Mouse (Mus musculus): ENCODE measurements at regions not wholly inside any gene's neighbourhood (a gene's known extent, or its start where the extent isn't known, plus 50 kb on each side); places are given as distances from the start of the nearest gene placed in this dataset.

GRCm38 (mm10) chr5:64566451-64567390, 236.5 kb upstream of the Klf3 start:
- peaks cover 0 to 12% of the 10 kb centered on the region in 2 experiments; a peak in 2 of 4 replicates for H3K4me1 ChIP-seq (ENCODE audit: control insufficient read depth in 1 of 2, insufficient read depth in 2 of 2)
- no peaks in the 10 kb centered on the region for H3K79me2 ChIP-seq (replicated peaks; ENCODE audit: control insufficient read depth, extremely low read depth, insufficient read depth, poor library complexity, severe bottlenecking)
- no peak overlapping the region for H3K4me2 ChIP-seq (ENCODE audit: insufficient read depth, low read depth, poor library complexity, severe bottlenecking)
- in situ Hi-C loops (cut with MboI; ENCODE audit: low pct_ligation_motif_present, low pct_unique_long_range_greater_than_20kb, low sequenced_read_pairs) (no loop called here), dilution Hi-C loops (cut with MboI; ENCODE audit: extremely low pct_ligation_motif_present, extremely low pct_unique_long_range_greater_than_20kb, low sequenced_read_pairs) (no loop called here)
- no peak overlapping the region for H3K27ac ChIP-seq (ENCODE audit: insufficient read depth, low read depth)
- no peak overlapping the region for H3K4me3 ChIP-seq (replicated peaks in 1 of 3; ENCODE audit: low read depth in 2 of 3, low read length in 2 of 3, poor library complexity in 1 of 3)
- peaks cover 6% of the 10 kb centered on the region for H3K9me3 ChIP-seq (replicated peaks; ENCODE audit: low read length)
- no peak for TF ChIP-seq NRF1 (IDR thresholded peaks at IDR 0.05; ENCODE audit: low read depth, low read length)
- no peak for TF ChIP-seq BHLHE40 (IDR thresholded peaks at IDR 0.05; ENCODE audit: low read depth, low read length)
- peaks cover 1% of the 10 kb centered on the region for H3K27me3 ChIP-seq (replicated peaks)
- no peak overlapping the region for H3K9ac ChIP-seq (ENCODE audit: insufficient read depth, low read depth)
- DNase-seq (ENCODE audit: extremely low read depth): no peak
- H3K36me3 ChIP-seq (replicated peaks in 1 of 2; ENCODE audit: control insufficient read depth in 1 of 2, insufficient read depth in 1 of 2, low read length in 1 of 2): no peaks in the 10 kb centered on the region

GRCm38 (mm10) chr5:64567813-64568212, 235.4 kb upstream of the Klf3 start:
- TF ChIP-seq UBTF (IDR thresholded peaks at IDR 0.05; ENCODE audit: low read depth, low read length) (no peak), JUND (conservative IDR thresholded peaks at IDR 0.05; ENCODE audit: low read depth, low read length) (peak; percentile 46; the same call in 1 of the 2 replicates), KAT2A (IDR thresholded peaks at IDR 0.05; ENCODE audit: insufficient replicate concordance, low read length) (no peak), TBP (conservative IDR thresholded peaks at IDR 0.05; ENCODE audit: low read depth, low read length) (no peak), ZNF384 (IDR thresholded peaks at IDR 0.05; ENCODE audit: low read depth, low read length) (no peak; the same call in 1 of the 2 replicates), MAX (IDR thresholded peaks at IDR 0.05; ENCODE audit: low read length) (0 out of 2 replicates have a peak, but pooled peaks have one; percentile 30), MEF2A (IDR thresholded peaks at IDR 0.05; ENCODE audit: borderline replicate concordance, low read depth, low read length) (no peak), NELFE (IDR thresholded peaks at IDR 0.05; ENCODE audit: low read depth, low read length) (no peak), CHD2 (IDR thresholded peaks at IDR 0.05; ENCODE audit: low read length) (no peak), TCF12 (IDR thresholded peaks at IDR 0.05; ENCODE audit: low read depth, low read length) (0 out of 2 replicates have a peak, but pooled peaks have one; percentile 25), EP300 (IDR thresholded peaks at IDR 0.05; ENCODE audit: low read length) (peak; percentile 66), IRF4 (IDR thresholded peaks at IDR 0.05; ENCODE audit: low read depth, low read length) (peak; percentile 63; the same call in 1 of the 2 replicates), RAD21 (IDR thresholded peaks at IDR 0.05; ENCODE audit: low read depth, low read length) (no peak; the same call in 1 of the 2 replicates), BHLHE40 (IDR thresholded peaks at IDR 0.05; ENCODE audit: low read depth, low read length) (peak; percentile 79), MAFK (IDR thresholded peaks at IDR 0.05; ENCODE audit: insufficient replicate concordance, low read length) (peak; percentile 63; the same call in 1 of the 2 replicates), GABPA (IDR thresholded peaks at IDR 0.05; ENCODE audit: insufficient replicate concordance, low read depth, low read length) (no peak), RCOR1 (conservative IDR thresholded peaks at IDR 0.05; ENCODE audit: low read depth, low read length) (peak; percentile 65; the same call in 1 of the 2 replicates), MAZ (IDR thresholded peaks at IDR 0.05; ENCODE audit: low read depth, low read length) (no peak)
- dilution Hi-C loops (cut with MboI; ENCODE audit: extremely low pct_ligation_motif_present, extremely low pct_unique_long_range_greater_than_20kb, low sequenced_read_pairs) (no loop called here), in situ Hi-C loops (cut with MboI; ENCODE audit: low pct_ligation_motif_present, low pct_unique_long_range_greater_than_20kb, low sequenced_read_pairs) (no loop called here)
- Histone ChIP-seq H3K4me3 (replicated peaks in 1 of 3; ENCODE audit: low read depth in 2 of 3, low read length in 2 of 3, poor library complexity in 1 of 3) (no peak overlapping the region), H3K27me3 (replicated peaks) (peaks cover 1% of the 10 kb centered on the region), H3K9ac (ENCODE audit: insufficient read depth, low read depth) (no peak overlapping the region), H3K79me2 (replicated peaks; ENCODE audit: control insufficient read depth, extremely low read depth, insufficient read depth, poor library complexity, severe bottlenecking) (no peaks in the 10 kb centered on the region), H3K9me3 (replicated peaks; ENCODE audit: low read length) (peaks cover 6% of the 10 kb centered on the region), H3K36me3 (replicated peaks in 1 of 2; ENCODE audit: control insufficient read depth in 1 of 2, insufficient read depth in 1 of 2, low read length in 1 of 2) (no peaks in the 10 kb centered on the region), H3K27ac (ENCODE audit: insufficient read depth, low read depth) (no peak overlapping the region), H3K4me1 (ENCODE audit: control insufficient read depth in 1 of 2, insufficient read depth in 2 of 2) (peaks cover 0 to 12% of the 10 kb centered on the region in 2 experiments; a peak in 2 of 4 replicates), H3K4me2 (ENCODE audit: insufficient read depth, low read depth, poor library complexity, severe bottlenecking) (no peak overlapping the region)
- DNase-seq (ENCODE audit: extremely low read depth): peak; percentile 53

Data from CH12.LX (cell line).